Mouse (Mus musculus): Measurements from ENCODE around the gene Gm20388. TPM values are rescaled to one million over a fixed set of nuclear protein-coding genes. Genes with fewer than 3 reads are reported as not detected.

The Gm20388 gene
- polyA plus RNA-seq, 1 experiment from 2014 or later: 5.3 TPM

DNA sequence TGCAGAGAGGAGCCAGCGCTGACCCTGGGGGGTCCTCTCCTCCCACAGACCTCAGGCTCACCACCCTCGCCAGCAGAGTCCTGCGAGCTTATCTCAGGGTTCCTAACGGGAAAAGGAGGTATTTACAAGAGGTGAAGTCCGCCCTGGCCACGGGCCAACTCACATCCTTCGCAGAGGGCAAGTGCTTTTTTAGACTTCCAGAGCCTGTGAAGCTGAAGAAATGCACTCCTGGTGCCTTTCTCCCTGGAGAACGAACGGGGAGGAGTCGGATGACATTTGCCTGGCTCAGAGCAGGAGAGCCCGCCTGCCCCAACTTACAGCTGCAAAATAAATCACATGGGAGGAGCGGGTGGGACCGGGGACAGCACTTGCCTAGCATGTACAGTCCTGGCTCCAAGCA, 1117.1 kb downstream of the Gm20388 start:
- H3K27ac ChIP-seq (ENCODE audit: low read depth, low read length): no peak overlapping the region
- H3K4me1 ChIP-seq (replicated peaks; ENCODE audit: control insufficient read depth, insufficient read depth, low read length): peaks cover 5% of the 10 kb centered on the region; the same call in 1 of the 2 replicates
- DNase-seq (ENCODE audit: low spot score): no peak
- no peak overlapping the region for H3K4me2 ChIP-seq
- no peaks in the 10 kb centered on the region for H3K36me3 ChIP-seq (ENCODE audit: control insufficient read depth, insufficient read depth, low read length)
- WGBS: 28% methylated on average over 13 of the region's 13 CpGs
- no peak overlapping the region for H3K9ac ChIP-seq (ENCODE audit: low read depth, low read length)
- ATAC-seq (replicated peaks; ENCODE audit: low FRiP score): no peak
- H3K4me3 ChIP-seq (ENCODE audit: low read depth, low read length): no peak overlapping the region
- H3K9me3 ChIP-seq (ENCODE audit: control insufficient read depth, low read length): no peaks in the 10 kb centered on the region
- peaks cover 10% of the 10 kb centered on the region; the same call in 1 of the 2 replicates for H3K27me3 ChIP-seq (replicated peaks; ENCODE audit: control insufficient read depth, insufficient read depth, low read length)

DNA sequence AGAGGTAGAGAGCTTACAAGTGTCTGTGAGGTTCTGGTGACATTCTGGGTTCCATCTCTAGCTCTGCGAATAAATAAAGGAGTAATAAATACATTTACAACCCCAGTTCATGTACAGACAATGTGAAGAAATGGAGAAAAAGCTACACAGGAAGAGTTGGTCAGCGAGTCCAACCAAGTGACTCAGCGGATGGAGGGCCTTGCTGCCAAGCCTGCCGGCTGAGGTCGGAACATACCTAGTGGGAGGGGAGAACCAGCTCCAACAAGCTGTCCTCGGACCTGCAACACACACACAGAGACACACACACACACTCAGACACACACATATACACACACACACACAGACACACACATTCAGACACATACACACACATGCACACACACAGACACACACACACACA, 1118.4 kb downstream of the Gm20388 start:
- no peak overlapping the region for H3K4me3 ChIP-seq (ENCODE audit: low read depth, low read length)
- H3K9ac ChIP-seq (ENCODE audit: low read depth, low read length): no peak overlapping the region
- peaks cover 5% of the 10 kb centered on the region; the same call in 1 of the 2 replicates for H3K4me1 ChIP-seq (replicated peaks; ENCODE audit: control insufficient read depth, insufficient read depth, low read length)
- no peak for DNase-seq (ENCODE audit: low spot score)
- no peaks in the 10 kb centered on the region for H3K9me3 ChIP-seq (ENCODE audit: control insufficient read depth, low read length)
- WGBS: 80% methylated on average over 6 of the region's 6 CpGs
- H3K27me3 ChIP-seq (replicated peaks; ENCODE audit: control insufficient read depth, insufficient read depth, low read length): peaks cover 4% of the 10 kb centered on the region; the same call in 1 of the 2 replicates
- H3K36me3 ChIP-seq (ENCODE audit: control insufficient read depth, insufficient read depth, low read length): no peaks in the 10 kb centered on the region
- no peak overlapping the region for H3K4me2 ChIP-seq
- no peak for ATAC-seq (replicated peaks; ENCODE audit: low FRiP score)
- no peak overlapping the region for H3K27ac ChIP-seq (ENCODE audit: low read depth, low read length)

DNA sequence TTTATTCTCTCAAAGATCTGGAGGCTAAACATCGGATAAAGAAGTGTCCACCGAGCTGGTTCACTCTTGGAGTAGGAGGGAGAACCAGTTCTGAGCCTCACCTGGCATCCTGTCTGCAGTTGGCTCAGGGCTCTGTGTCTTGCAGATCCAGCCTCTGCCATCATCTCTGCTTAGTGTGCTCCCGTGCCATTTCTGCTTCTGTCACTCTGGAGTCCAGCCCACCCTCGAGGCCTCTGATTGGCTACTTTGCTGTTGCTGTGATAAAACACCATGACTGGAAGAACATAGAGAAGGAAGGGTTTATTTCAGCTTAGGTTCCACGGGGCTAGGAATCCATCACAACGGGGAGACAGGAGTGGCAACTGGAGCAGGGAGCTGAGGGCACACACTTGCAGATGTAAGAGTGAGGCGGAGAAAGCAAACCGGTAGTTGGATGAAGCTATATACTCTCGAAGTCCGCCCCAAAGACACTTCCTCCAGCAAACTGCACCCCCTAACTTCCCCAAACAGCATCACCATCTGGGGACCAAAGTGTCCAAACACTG, 1119.9 kb downstream of the Gm20388 start:
- 68% methylated on average over 10 of the region's 10 CpGs for WGBS
- peaks cover 5% of the 10 kb centered on the region; the same call in 1 of the 2 replicates for H3K4me1 ChIP-seq (replicated peaks; ENCODE audit: control insufficient read depth, insufficient read depth, low read length)
- no peak for DNase-seq (ENCODE audit: low spot score)
- H3K4me2 ChIP-seq: no peak overlapping the region
- no peak for ATAC-seq (replicated peaks; ENCODE audit: low FRiP score)
- peaks cover 4% of the 10 kb centered on the region; the same call in 1 of the 2 replicates for H3K27me3 ChIP-seq (replicated peaks; ENCODE audit: control insufficient read depth, insufficient read depth, low read length)
- H3K27ac ChIP-seq (ENCODE audit: low read depth, low read length): no peak overlapping the region
- H3K36me3 ChIP-seq (ENCODE audit: control insufficient read depth, insufficient read depth, low read length): no peaks in the 10 kb centered on the region
- no peak overlapping the region for H3K4me3 ChIP-seq (ENCODE audit: low read depth, low read length)
- no peak overlapping the region for H3K9ac ChIP-seq (ENCODE audit: low read depth, low read length)
- no peaks in the 10 kb centered on the region for H3K9me3 ChIP-seq (ENCODE audit: control insufficient read depth, low read length)

DNA sequence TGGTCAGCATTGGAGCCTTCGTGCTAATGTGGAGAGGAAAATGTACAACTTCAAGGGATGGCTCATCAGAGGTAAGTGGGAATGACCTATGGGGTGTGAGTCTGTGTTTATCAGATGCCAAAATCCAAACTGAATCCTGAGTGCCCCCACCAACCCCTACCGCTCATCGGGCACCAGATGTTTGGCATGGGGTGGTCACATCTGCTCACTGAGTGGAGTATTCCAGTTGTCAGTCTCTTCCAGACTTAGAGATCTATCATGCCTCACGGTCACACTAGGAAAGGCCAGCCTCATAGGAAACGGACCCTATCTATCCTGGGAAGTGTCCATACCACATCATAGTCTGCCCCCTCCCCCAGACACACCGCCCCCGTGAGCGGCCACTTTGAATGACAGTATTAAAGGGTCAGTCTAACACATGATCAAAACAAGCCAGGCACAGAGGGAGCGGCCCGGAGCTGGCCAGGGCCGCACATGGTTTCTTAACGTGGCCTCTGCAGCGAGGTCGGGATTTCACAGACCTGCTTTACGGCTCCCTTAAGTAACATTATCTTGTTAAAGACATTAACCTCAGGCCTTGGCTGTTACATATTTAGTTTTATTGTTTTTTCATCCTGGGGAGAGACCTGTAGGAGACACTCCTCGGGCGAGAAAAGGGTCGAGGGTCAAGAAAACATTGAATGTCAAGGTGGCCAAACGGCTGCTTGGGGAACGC, 1122.8 kb downstream of the Gm20388 start:
- H3K27me3 ChIP-seq (replicated peaks; ENCODE audit: control insufficient read depth, insufficient read depth, low read length): peaks cover 4% of the 10 kb centered on the region; the same call in 1 of the 2 replicates
- H3K4me3 ChIP-seq (ENCODE audit: low read depth, low read length): no peak overlapping the region
- no peaks in the 10 kb centered on the region for H3K4me1 ChIP-seq (replicated peaks; ENCODE audit: control insufficient read depth, insufficient read depth, low read length)
- no peak overlapping the region for H3K4me2 ChIP-seq
- DNase-seq (ENCODE audit: low spot score) (no peak), ATAC-seq (replicated peaks; ENCODE audit: low FRiP score) (no peak)
- H3K36me3 ChIP-seq (ENCODE audit: control insufficient read depth, insufficient read depth, low read length): no peaks in the 10 kb centered on the region
- WGBS: 74% methylated on average over 20 of the region's 20 CpGs
- no peak overlapping the region for H3K9ac ChIP-seq (ENCODE audit: low read depth, low read length)
- H3K27ac ChIP-seq (ENCODE audit: low read depth, low read length): no peak overlapping the region
- H3K9me3 ChIP-seq (ENCODE audit: control insufficient read depth, low read length): no peaks in the 10 kb centered on the region

DNA sequence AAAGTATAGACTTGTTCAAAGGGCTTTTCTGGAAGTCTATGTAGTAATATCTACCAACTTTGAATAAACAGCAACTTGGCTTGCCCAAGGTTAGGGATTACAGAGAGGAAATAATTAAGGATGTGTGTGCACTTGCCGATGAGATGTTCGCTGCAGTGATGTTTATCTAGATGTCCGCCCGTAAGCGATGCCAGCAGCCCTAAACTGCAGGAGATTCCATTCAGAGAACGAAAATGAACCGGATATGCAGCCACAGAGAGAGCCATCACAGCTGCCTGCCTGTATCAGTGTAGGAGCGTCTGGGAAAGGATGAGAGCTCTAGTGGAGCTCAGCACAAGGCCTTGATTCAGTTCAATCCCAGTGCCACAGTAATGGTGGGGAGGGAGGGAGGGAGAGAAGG, 1125.0 kb downstream of the Gm20388 start:
- H3K4me1 ChIP-seq (replicated peaks; ENCODE audit: control insufficient read depth, insufficient read depth, low read length): no peaks in the 10 kb centered on the region
- ATAC-seq (replicated peaks; ENCODE audit: low FRiP score) (no peak), DNase-seq (ENCODE audit: low spot score) (no peak)
- no peaks in the 10 kb centered on the region for H3K36me3 ChIP-seq (ENCODE audit: control insufficient read depth, insufficient read depth, low read length)
- H3K9me3 ChIP-seq (ENCODE audit: control insufficient read depth, low read length): no peaks in the 10 kb centered on the region
- 70% methylated on average over 8 of the region's 8 CpGs for WGBS
- H3K4me2 ChIP-seq: no peak overlapping the region
- no peak overlapping the region for H3K9ac ChIP-seq (ENCODE audit: low read depth, low read length)
- H3K27ac ChIP-seq (ENCODE audit: low read depth, low read length): no peak overlapping the region
- no peak overlapping the region for H3K4me3 ChIP-seq (ENCODE audit: low read depth, low read length)
- peaks cover 4% of the 10 kb centered on the region; the same call in 1 of the 2 replicates for H3K27me3 ChIP-seq (replicated peaks; ENCODE audit: control insufficient read depth, insufficient read depth, low read length)

DNA sequence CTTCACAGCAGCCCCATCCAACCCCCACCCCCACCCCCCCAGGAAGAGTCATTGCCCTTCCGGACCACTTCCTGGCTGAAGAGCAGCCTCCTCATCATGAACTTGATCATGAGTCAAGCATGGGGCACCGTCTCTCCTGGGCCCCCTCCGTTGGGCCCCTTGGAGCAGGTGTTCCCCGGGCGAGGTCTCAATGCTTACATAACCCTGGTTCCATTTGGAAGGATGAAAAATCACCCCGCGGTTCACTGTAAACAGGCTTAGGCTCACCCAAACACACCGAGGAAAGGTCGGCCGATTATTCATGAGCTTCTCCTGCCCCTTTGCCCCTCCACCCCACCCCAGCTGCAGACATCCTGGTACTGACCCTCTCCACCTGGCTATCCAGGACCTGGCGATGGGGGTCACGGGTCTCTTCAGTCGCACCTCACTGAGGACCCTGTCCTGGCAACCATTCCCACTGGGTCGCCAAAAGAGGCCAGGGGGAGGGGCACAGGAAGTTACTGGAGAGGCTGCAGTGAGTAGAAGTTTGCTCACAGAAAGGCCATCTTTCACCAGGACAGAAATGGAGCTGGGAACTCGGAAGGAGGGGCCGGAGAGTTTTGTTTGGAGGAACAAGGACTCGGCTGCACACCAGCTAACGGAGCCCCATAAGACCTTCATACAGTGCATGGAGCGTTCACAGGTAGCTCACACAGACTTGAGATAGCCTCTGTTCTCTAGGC, 1133.2 kb downstream of the Gm20388 start:
- Histone ChIP-seq H3K36me3 (ENCODE audit: control insufficient read depth, insufficient read depth, low read length) (no peaks in the 10 kb centered on the region), H3K9ac (ENCODE audit: low read depth, low read length) (no peak overlapping the region), H3K9me3 (ENCODE audit: control insufficient read depth, low read length) (no peaks in the 10 kb centered on the region; the same call in 1 of the 2 replicates), H3K4me1 (replicated peaks; ENCODE audit: control insufficient read depth, insufficient read depth, low read length) (no peaks in the 10 kb centered on the region), H3K4me3 (ENCODE audit: low read depth, low read length) (no peak overlapping the region), H3K27ac (ENCODE audit: low read depth, low read length) (no peak overlapping the region; the same call in 1 of the 2 replicates), H3K27me3 (replicated peaks; ENCODE audit: control insufficient read depth, insufficient read depth, low read length) (no peaks in the 10 kb centered on the region), H3K4me2 (peak overlapping the region; percentile 9; the same call in 1 of the 2 replicates)
- DNase-seq (ENCODE audit: low spot score): peak; percentile 43
- no peak for ATAC-seq (replicated peaks; ENCODE audit: low FRiP score)
- 44% methylated on average over 19 of the region's 19 CpGs for WGBS

DNA sequence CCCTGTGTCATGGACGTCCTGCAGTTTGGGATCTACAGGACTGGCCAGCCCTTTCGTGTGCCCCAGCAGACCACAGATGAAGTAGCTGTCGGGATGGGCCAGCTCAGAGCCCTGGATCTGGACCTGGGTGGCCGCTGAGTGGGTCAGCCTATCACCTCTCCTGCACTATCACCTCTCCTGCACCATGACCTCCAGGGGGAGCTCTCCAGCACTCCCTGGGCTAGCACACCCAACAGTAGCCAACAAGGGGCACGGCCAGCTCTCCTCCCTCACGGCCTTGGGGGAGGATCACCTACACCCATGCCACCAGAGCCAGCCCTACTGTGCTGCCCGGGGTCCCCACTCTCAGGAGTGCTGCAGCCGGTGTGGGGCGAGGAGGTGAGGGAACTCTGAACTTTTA, 1136.8 kb downstream of the Gm20388 start:
- 64% methylated on average over 9 of the region's 9 CpGs for WGBS
- ATAC-seq (replicated peaks; ENCODE audit: low FRiP score) (no peak), DNase-seq (ENCODE audit: low spot score) (no peak)
- no peak overlapping the region for H3K9ac ChIP-seq (ENCODE audit: low read depth, low read length)
- peaks cover 3% of the 10 kb centered on the region; the same call in 1 of the 2 replicates for H3K4me1 ChIP-seq (replicated peaks; ENCODE audit: control insufficient read depth, insufficient read depth, low read length)
- H3K27ac ChIP-seq (ENCODE audit: low read depth, low read length): no peak overlapping the region
- H3K4me2 ChIP-seq: no peak overlapping the region
- no peak overlapping the region for H3K4me3 ChIP-seq (ENCODE audit: low read depth, low read length)
- H3K9me3 ChIP-seq (ENCODE audit: control insufficient read depth, low read length): no peaks in the 10 kb centered on the region; the same call in 1 of the 2 replicates
- no peaks in the 10 kb centered on the region for H3K27me3 ChIP-seq (replicated peaks; ENCODE audit: control insufficient read depth, insufficient read depth, low read length)
- H3K36me3 ChIP-seq (ENCODE audit: control insufficient read depth, insufficient read depth, low read length): no peaks in the 10 kb centered on the region

DNA sequence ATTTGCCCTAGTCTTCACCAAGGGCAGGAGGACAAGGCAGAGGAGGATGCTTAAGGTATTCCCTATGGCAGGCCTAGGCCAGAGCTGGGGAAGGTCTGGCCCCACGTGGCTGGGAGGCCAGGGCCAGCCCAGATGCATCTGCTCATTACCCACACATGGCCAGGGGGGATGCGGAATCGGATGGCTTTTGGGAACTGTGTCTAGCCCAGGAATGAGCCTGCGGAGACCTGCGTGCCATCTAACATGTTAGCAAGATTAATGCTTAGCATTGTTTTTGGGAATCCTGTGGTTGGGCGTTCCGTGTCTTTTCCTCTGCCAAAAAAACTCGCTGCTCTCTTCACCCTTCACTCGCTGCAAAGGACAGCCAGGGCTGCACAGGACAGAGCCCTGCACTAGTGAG, 1147.4 kb downstream of the Gm20388 start:
- no peak for DNase-seq (ENCODE audit: low spot score)
- Histone ChIP-seq H3K36me3 (ENCODE audit: control insufficient read depth, insufficient read depth, low read length) (no peaks in the 10 kb centered on the region), H3K27ac (ENCODE audit: low read depth, low read length) (no peak overlapping the region), H3K4me1 (replicated peaks; ENCODE audit: control insufficient read depth, insufficient read depth, low read length) (no peaks in the 10 kb centered on the region), H3K9ac (ENCODE audit: low read depth, low read length) (no peak overlapping the region), H3K27me3 (replicated peaks; ENCODE audit: control insufficient read depth, insufficient read depth, low read length) (peaks cover 4% of the 10 kb centered on the region; the same call in 1 of the 2 replicates), H3K9me3 (ENCODE audit: control insufficient read depth, low read length) (no peaks in the 10 kb centered on the region), H3K4me3 (ENCODE audit: low read depth, low read length) (no peak overlapping the region), H3K4me2 (no peak overlapping the region)
- no peak for ATAC-seq (replicated peaks; ENCODE audit: low FRiP score)
- WGBS: 76% methylated on average over 9 of the region's 9 CpGs
